Mouse (Mus musculus) small intestine, adult 2 months (tissue): ENCODE data around the gene Pacrg.

Experiments used
- CTCF ChIP-seq: fragments of 200-500 bp; IDR thresholded peaks from 2 replicates; pipeline ENCODE4 v1.5.1; 2012; ENCODE audit warnings: low read depth, mild to moderate bottlenecking, control low read depth, inconsistent platforms, low read length, moderate library complexity, mixed read lengths; ENCODE audit not compliant: insufficient replicate concordance, insufficient read length; ENCODE audit errors: extremely low read depth
- POLR2A ChIP-seq: fragments of 200-500 bp; IDR thresholded peaks from 2 replicates; pipeline ENCODE4 v1.6.1; 2012; ENCODE audit warnings: low read depth, mild to moderate bottlenecking, control low read depth, inconsistent platforms, low read length, moderate library complexity

DNA sequence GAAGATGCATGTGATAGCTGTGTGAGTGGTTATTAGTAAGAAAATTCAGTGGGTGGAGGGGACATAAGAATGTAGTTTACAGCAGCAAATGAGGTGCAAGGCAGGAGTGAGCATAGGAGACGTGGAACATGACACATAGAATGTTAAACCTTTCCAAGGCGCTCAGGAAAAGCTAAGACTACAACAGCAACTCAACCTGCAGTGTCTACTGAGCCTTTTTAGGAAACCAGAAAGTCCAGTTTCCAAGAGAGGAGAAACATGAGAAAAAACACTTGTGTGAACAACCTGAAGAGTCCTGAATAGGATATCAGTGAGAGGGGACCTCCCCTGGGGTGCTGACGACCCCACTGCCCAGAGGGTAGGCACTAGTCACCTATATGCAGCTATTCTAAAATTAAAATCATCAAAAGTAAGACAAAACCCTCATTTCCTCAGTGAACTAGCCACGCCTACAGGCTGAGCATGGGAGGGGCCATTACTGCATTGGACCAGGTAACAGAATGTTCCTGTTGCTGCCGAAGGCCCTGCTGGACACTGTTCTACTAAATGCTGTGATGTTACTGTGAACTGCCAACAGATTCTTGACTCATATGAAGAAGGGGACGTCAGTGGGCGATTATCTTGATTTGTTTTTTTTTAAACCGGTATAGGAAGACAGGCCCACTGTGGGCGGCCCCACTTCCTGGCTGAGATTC, 370.1 kb downstream of the Pacrg start:
- TF ChIP-seq POLR2A (no peak), CTCF (no peak)
